8 mouse cellular contexts compared by ENCODE assay signal in genomic region chr7:118705101-118705961, GRCm38 (mm10). TPM values are rescaled to one million over a fixed set of nuclear protein-coding genes. Genes with fewer than 3 reads are reported as not detected.
DNase-seq lines count a peak whose midpoint lies in the region; ATAC-seq and TF ChIP-seq lines count a peak whose summit lies in the region.

Gene Gde1 (minus strand): TSS chr7:118705778.

- ATAC-seq in G1E (ENCODE audit: extremely low read depth, insufficient number of reproducible peaks, low FRiP score, poor library complexity, severe bottlenecking), result peak; percentile 98
- peak; percentile 97 for ATAC-seq in forebrain, postnatal 0 days
- peak; percentile 94 for ATAC-seq in lung, embryonic 15.5 days (ENCODE audit: borderline replicate concordance, extremely low read depth, low FRiP score, low TSS enrichment)

- TF ChIP-seq CTCF in G1E (IDR thresholded peaks at IDR 0.05; ENCODE audit: low read depth, low read length), result no peak
- TF ChIP-seq CTCF in forebrain, postnatal 0 days (IDR thresholded peaks at IDR 0.05; ENCODE audit: low read depth), result peak; percentile 27

- H3K4me1 ChIP-seq in G1E (ENCODE audit: insufficient read depth, low read depth, low read length), result peaks cover 37% of the 10 kb centered on the region
- peaks cover 22% of the 10 kb centered on the region for H3K4me1 ChIP-seq in forebrain, postnatal 0 days (ENCODE audit: insufficient read depth)
- H3K4me1 ChIP-seq in lung, embryonic 15.5 days, result peaks cover 28% of the 10 kb centered on the region

- H3K4me3 ChIP-seq in G1E (ENCODE audit: low read depth, low read length), result peak within 1 kb of the TSS; percentile 98
- H3K4me3 ChIP-seq in forebrain, postnatal 0 days (ENCODE audit: low read depth, low read length), result peak within 1 kb of the TSS; percentile 86
- peak within 1 kb of the TSS; percentile 90 for H3K4me3 ChIP-seq in lung, embryonic 15.5 days

- peak within 1 kb of the TSS; percentile 93 for H3K9ac ChIP-seq in forebrain, postnatal 0 days
- peak within 1 kb of the TSS; percentile 76 for H3K9ac ChIP-seq in lung, embryonic 15.5 days

- H3K4me2 ChIP-seq in forebrain, postnatal 0 days (ENCODE audit: low read depth), result peak within 1 kb of the TSS; percentile 63
- peak within 1 kb of the TSS; percentile 83 for H3K4me2 ChIP-seq in lung, embryonic 15.5 days

- WGBS in forebrain, postnatal 0 days, result 2% methylated on average over 65 of the region's 66 CpGs
- under 1% methylated on average over 66 of the region's 66 CpGs for WGBS in lung, embryonic 15.5 days

- H3K36me3 ChIP-seq in G1E (replicated peaks), result peaks cover 34% of the 10 kb centered on the region
- no peaks in the 10 kb centered on the region; the same call in 1 of the 2 replicates for H3K36me3 ChIP-seq in forebrain, postnatal 0 days (ENCODE audit: insufficient read depth)
- no peaks in the 10 kb centered on the region for H3K36me3 ChIP-seq in lung, embryonic 15.5 days

- H3K27me3 ChIP-seq in G1E (ENCODE audit: insufficient read depth, low read length), result no peaks in the 10 kb centered on the region
- no peaks in the 10 kb centered on the region for H3K27me3 ChIP-seq in forebrain, postnatal 0 days (ENCODE audit: insufficient read depth, low read length)
- no peaks in the 10 kb centered on the region for H3K27me3 ChIP-seq in lung, embryonic 15.5 days

- peak within 1 kb of the TSS; percentile 94 for H3K27ac ChIP-seq in forebrain, postnatal 0 days (ENCODE audit: low read depth, low read length)
- peak within 1 kb of the TSS; percentile 91 for H3K27ac ChIP-seq in lung, embryonic 15.5 days

- no peaks in the 10 kb centered on the region for H3K9me3 ChIP-seq in G1E (replicated peaks)
- H3K9me3 ChIP-seq in forebrain, postnatal 0 days (ENCODE audit: low read length), result no peaks in the 10 kb centered on the region
- H3K9me3 ChIP-seq in lung, embryonic 15.5 days, result no peaks in the 10 kb centered on the region

- peak; percentile 98 for DNase-seq in G1E (ENCODE audit: low spot score)
- peak; percentile 93 to 97 for DNase-seq in cerebellum, adult 18-20 months
- peak; percentile 93 for DNase-seq in forebrain, postnatal 0 days
- peak; percentile 91 for DNase-seq in heart, postnatal 4 days
- DNase-seq in layer of hippocampus, adult 8-10 months (ENCODE audit: low spot score in 2 of 2), result peak; percentile 92 to 93
- DNase-seq in ovary, adult 18-20 months (ENCODE audit: low spot score), result peak; percentile 88
- DNase-seq in thymus, postnatal 0 days (ENCODE audit: low spot score), result peak; percentile 88

RNA-seq across cellular contexts. Expression of gene Gde1, which starts in this region (rescaled TPM):
- 31.2 and 51.1 TPM in 2 replicates for total RNA-seq in G1E (2014; fragmentation: Nextera tagmentation)
- 42.0 and 43.1 TPM in 2 replicates for total RNA-seq in G1E (2017)
- polyA plus RNA-seq in G1E (2012), result 19.8 and 23.1 TPM in 2 replicates
- total RNA-seq in forebrain, postnatal 0 days (2014; rRNA removed), result 271 and 289 TPM in 2 replicates
- polyA plus RNA-seq in forebrain, postnatal 0 days (2015; fragmentation: Nextera tagmentation; extraction: Ambion mirVana), result 263 and 284 TPM in 2 replicates
- total RNA-seq in heart, postnatal 4 days (2021), result 10 to 100 TPM; 38.6 to 38.8 TPM
- 100 to 1,000 TPM; 199 to 203 (median 202) TPM for total RNA-seq in layer of hippocampus, adult 8-10 months (2022)
- polyA plus RNA-seq in lung, embryonic 15.5 days (2015; fragmentation: Nextera tagmentation; extraction: Ambion mirVana), result 122 and 128 TPM in 2 replicates
- 71.0 and 75.3 TPM in 2 replicates for polyA plus RNA-seq in thymus, postnatal 0 days (2015; fragmentation: Nextera tagmentation; extraction: Ambion mirVana)

Comparison
In these comparisons a context has a peak if more than half of its experiments do, and no peak if none do; other contexts are left out.
1. Peak in every context shown above with its lines: DNase-seq, ATAC-seq, H3K4me3 ChIP-seq and H3K27ac ChIP-seq.